Comparison of ENCODE assay signal across 8 mouse cellular contexts in genomic region chr11:102465713-102466436, GRCm38 (mm10). TPM values are rescaled to one million over a fixed set of nuclear protein-coding genes. Genes with fewer than 3 reads are reported as not detected.
A peak's percentile ranks its signal among the peaks of the same experiment; 100 is the strongest.
DNase-seq lines count a peak whose midpoint lies in the region; ATAC-seq and TF ChIP-seq lines count a peak whose summit lies in the region.

No protein-coding gene starts in this region.

- peak overlapping the region; percentile 1; the same call in 1 of the 2 replicates for H3K4me2 ChIP-seq in forebrain, embryonic 16.5 days (ENCODE audit: low read length)

- intact Hi-C loops in heart, postnatal 14 days (cut with DNase I) = no loop called here

- TF ChIP-seq POLR2A in lung, adult 2 months (IDR thresholded peaks at IDR 0.05; ENCODE audit: borderline replicate concordance, extremely low read depth, low read depth, low read length) = no peak

- no peaks in the 10 kb centered on the region for H3K9me3 ChIP-seq in forebrain, embryonic 16.5 days (ENCODE audit: control insufficient read depth, low read length)

- H3K9ac ChIP-seq in forebrain, embryonic 16.5 days (replicated peaks; ENCODE audit: low read depth, low read length) = 0 out of 2 replicates have a peak overlapping the region, but pooled peaks have one; percentile 7

- peak; percentile 35; the same call in 1 of the 2 replicates for ATAC-seq in forebrain, embryonic 16.5 days
- no peak for ATAC-seq in CD4-positive, CD25-positive, alpha-beta regulatory T cell, adult 4 months

- peak; percentile 69 for DNase-seq in ovary, adult 18-20 months (ENCODE audit: low spot score)
- DNase-seq in ovary, postnatal 10 days (ENCODE audit: low spot score) = no peak
- peak; percentile 62 to 68 for DNase-seq in heart, postnatal 14 days
- DNase-seq in kidney, postnatal 4 days = peak; percentile 50 to 63
- DNase-seq in lung, adult 2 months = peak; percentile 50
- peak; percentile 83 for DNase-seq in right cerebral cortex, adult 18-20 months

- H3K36me3 ChIP-seq in forebrain, embryonic 16.5 days (ENCODE audit: control insufficient read depth, insufficient read depth) = no peaks in the 10 kb centered on the region

- no peak overlapping the region for H3K27ac ChIP-seq in forebrain, embryonic 16.5 days (ENCODE audit: low read length)

- H3K4me3 ChIP-seq in forebrain, embryonic 16.5 days (replicated peaks; ENCODE audit: low read length) = no peak overlapping the region
- no peak overlapping the region for H3K4me3 ChIP-seq in lung, adult 2 months (replicated peaks; ENCODE audit: extremely low read depth, low read depth, low read length)

- 10% methylated on average over 26 of the region's 26 CpGs for WGBS in forebrain, embryonic 16.5 days
- WGBS in lung, adult 2 months = 22% methylated on average over 26 of the region's 26 CpGs

- no peak for TF ChIP-seq CTCF in lung, adult 2 months (IDR thresholded peaks at IDR 0.05; ENCODE audit: insufficient read depth, low read length)

- peaks cover 14% of the 10 kb centered on the region for H3K4me1 ChIP-seq in forebrain, embryonic 16.5 days (replicated peaks; ENCODE audit: control insufficient read depth, insufficient read depth, low read length)
- peaks cover 4% of the 10 kb centered on the region; the same call in 1 of the 2 replicates for H3K4me1 ChIP-seq in lung, adult 2 months (ENCODE audit: control insufficient read depth, insufficient read depth, low read length)

- no peaks in the 10 kb centered on the region for H3K27me3 ChIP-seq in forebrain, embryonic 16.5 days (replicated peaks; ENCODE audit: control insufficient read depth, insufficient read depth, low read length)

RNA-seq across cellular contexts. Expression of gene Itga2b, which starts 4.0 kb away (rescaled TPM):
- 3.6 and 6.6 TPM in 2 replicates for polyA plus RNA-seq in forebrain, embryonic 16.5 days (2015; fragmentation: Nextera tagmentation; extraction: Ambion mirVana)
- total RNA-seq in heart, postnatal 14 days (2021) = 1 to 10 TPM; 3.1 to 3.3 TPM
- 11.4 and 14.9 TPM in 2 replicates for polyA plus RNA-seq in lung, adult 2 months (2012; rRNA removed)
- polyA plus RNA-seq in CD4-positive, CD25-positive, alpha-beta regulatory T cell, adult 4 months (2017; shearing (Covaris generic)) = 1 to 10 TPM in 1 of 2 experiments, under 1 TPM in 1; 0.36 to 1.5 TPM

RNA-seq across cellular contexts. Expression of gene Fam171a2, which starts 18.4 kb away (rescaled TPM):
- 16.1 and 17.8 TPM in 2 replicates for polyA plus RNA-seq in forebrain, embryonic 16.5 days (2015; fragmentation: Nextera tagmentation; extraction: Ambion mirVana)
- 10 to 100 TPM; 10.5 to 11.4 TPM for total RNA-seq in heart, postnatal 14 days (2021)
- 19.6 and 22.8 TPM in 2 replicates for polyA plus RNA-seq in lung, adult 2 months (2012; rRNA removed)
- polyA plus RNA-seq in CD4-positive, CD25-positive, alpha-beta regulatory T cell, adult 4 months (2017; shearing (Covaris generic)) = not detected

RNA-seq across cellular contexts. Expression of gene Grn, which starts 35.8 kb away (rescaled TPM):
- 68.0 and 72.8 TPM in 2 replicates for polyA plus RNA-seq in forebrain, embryonic 16.5 days (2015; fragmentation: Nextera tagmentation; extraction: Ambion mirVana)
- 100 to 1,000 TPM; 130 to 136 TPM for total RNA-seq in heart, postnatal 14 days (2021)
- polyA plus RNA-seq in lung, adult 2 months (2012; rRNA removed) = 220 and 257 TPM in 2 replicates
- polyA plus RNA-seq in CD4-positive, CD25-positive, alpha-beta regulatory T cell, adult 4 months (2017; shearing (Covaris generic)) = 10 to 100 TPM; 23.3 to 51.4 TPM

RNA-seq across cellular contexts. Expression of gene Slc25a39, which starts 58.1 kb away (rescaled TPM):
- 134 and 143 TPM in 2 replicates for polyA plus RNA-seq in forebrain, embryonic 16.5 days (2015; fragmentation: Nextera tagmentation; extraction: Ambion mirVana)
- total RNA-seq in heart, postnatal 14 days (2021) = 100 to 1,000 TPM; 163 to 176 TPM
- polyA plus RNA-seq in lung, adult 2 months (2012; rRNA removed) = 258 and 290 TPM in 2 replicates
- polyA plus RNA-seq in CD4-positive, CD25-positive, alpha-beta regulatory T cell, adult 4 months (2017; shearing (Covaris generic)) = 10 to 100 TPM; 44.0 to 44.2 TPM

Comparison
In these comparisons a context has a peak if more than half of its experiments do, and no peak if none do; other contexts are left out.
1. RNA of gene Fam171a2, which starts 18.4 kb away (polyA plus RNA-seq): 19.6 to 22.8 TPM in lung, adult 2 months and 16.1 to 17.8 TPM in forebrain, embryonic 16.5 days; not detected in CD4-positive, CD25-positive, alpha-beta regulatory T cell, adult 4 months; every median in the first group is over 10 times any median in the second.